ENCODE assay signal across 20 mouse cellular contexts in the genomic region with DNA sequence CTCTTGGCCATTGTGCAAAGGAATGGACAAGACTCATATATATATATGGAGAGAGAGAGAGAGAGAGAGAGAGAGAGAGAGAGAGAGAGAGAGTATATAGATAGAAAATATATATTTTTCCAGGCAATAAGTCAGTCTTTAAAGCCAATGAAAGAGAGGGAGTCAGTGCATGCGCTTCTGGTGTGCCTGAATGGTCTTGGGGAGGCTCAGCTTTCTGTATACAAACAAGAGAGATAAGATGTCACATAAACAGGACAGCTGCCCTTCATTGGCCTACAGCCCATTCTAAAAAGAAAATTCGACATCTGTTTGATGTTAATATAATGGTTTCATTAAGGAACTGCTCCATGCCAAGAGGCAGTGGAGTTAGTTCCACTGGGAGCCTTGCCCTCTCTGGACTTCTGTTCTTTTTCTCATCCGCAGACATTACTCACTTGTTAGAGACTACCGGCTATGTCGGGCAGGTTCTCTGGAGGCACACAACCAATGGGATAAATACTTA.
"Had no signal": no experiment of that assay in that cellular context is flagged by ENCODE, and none has a peak within 500 bp of the region (broad histone marks: within the 10 kb centered on the region; RNA-seq: fewer than 3 reads in every experiment).

No protein-coding gene starts in this region.

- H3K27me3 ChIP-seq: intestine, embryonic 15.5 days; kidney, embryonic 15.5 days; limb, embryonic 12.5 days; limb, embryonic 15.5 days; liver, embryonic 13.5 days; midbrain, embryonic 12.5 days; midbrain, embryonic 15.5 days; neural tube, embryonic 12.5 days; neural tube, embryonic 15.5 days had no signal

- DNase-seq: kidney, adult 11 months; kidney, adult 8-10 months; kidney, postnatal 10 days; kidney, postnatal 36 days; layer of hippocampus, postnatal 36 days; liver, embryonic 13.5 days; thymus, adult 2 months; thymus, postnatal 14 days; thymus, postnatal 4 days had no signal

- H3K9me3 ChIP-seq: intestine, embryonic 15.5 days; kidney, embryonic 15.5 days; limb, embryonic 12.5 days; limb, embryonic 15.5 days; liver, embryonic 13.5 days; midbrain, embryonic 12.5 days; midbrain, embryonic 15.5 days; neural tube, embryonic 12.5 days; neural tube, embryonic 15.5 days had no signal

- H3K9ac ChIP-seq: intestine, embryonic 15.5 days; kidney, embryonic 15.5 days; limb, embryonic 12.5 days; limb, embryonic 15.5 days; liver, embryonic 13.5 days; midbrain, embryonic 12.5 days; midbrain, embryonic 15.5 days; neural tube, embryonic 12.5 days; neural tube, embryonic 15.5 days had no signal

- H3K27ac ChIP-seq: intestine, embryonic 15.5 days; kidney, embryonic 15.5 days; left cerebral cortex, adult 2 months; limb, embryonic 12.5 days; limb, embryonic 15.5 days; liver, embryonic 13.5 days; macrophage; midbrain, embryonic 12.5 days; midbrain, embryonic 15.5 days; neural tube, embryonic 12.5 days; neural tube, embryonic 15.5 days; stomach, postnatal 0 days had no signal

- H3K36me3 ChIP-seq: intestine, embryonic 15.5 days; kidney, embryonic 15.5 days; limb, embryonic 12.5 days; limb, embryonic 15.5 days; liver, embryonic 13.5 days; midbrain, embryonic 12.5 days; midbrain, embryonic 15.5 days; neural tube, embryonic 12.5 days; neural tube, embryonic 15.5 days had no signal

- ATAC-seq: intestine, embryonic 15.5 days; midbrain, embryonic 15.5 days had no signal

- H3K4me2 ChIP-seq: intestine, embryonic 15.5 days; kidney, embryonic 15.5 days; limb, embryonic 12.5 days; limb, embryonic 15.5 days; liver, embryonic 13.5 days; midbrain, embryonic 12.5 days; midbrain, embryonic 15.5 days; neural tube, embryonic 12.5 days; neural tube, embryonic 15.5 days had no signal

- H3K4me1 ChIP-seq: intestine, embryonic 15.5 days; kidney, embryonic 15.5 days; liver, embryonic 13.5 days; midbrain, embryonic 12.5 days; midbrain, embryonic 15.5 days; neural tube, embryonic 12.5 days; neural tube, embryonic 15.5 days had no signal

- H3K4me3 ChIP-seq: intestine, embryonic 15.5 days; kidney, embryonic 15.5 days; left cerebral cortex, adult 2 months; limb, embryonic 12.5 days; limb, embryonic 15.5 days; liver, embryonic 13.5 days; midbrain, embryonic 12.5 days; midbrain, embryonic 15.5 days; neural tube, embryonic 12.5 days; neural tube, embryonic 15.5 days had no signal
